Mouse (Mus musculus) bone marrow, adult 2 months (tissue): ENCODE data around the gene Hoxa13.

Experiments
- CTCF ChIP-seq: fragments of 200-500 bp; IDR thresholded peaks from 2 replicates; pipeline ENCODE4 v1.5.1; 2011; ENCODE audit warnings: low read length, control low read depth; ENCODE audit not compliant: control insufficient read depth, insufficient read depth
- POLR2A ChIP-seq: fragments of 200-500 bp; IDR thresholded peaks from 2 replicates; pipeline ENCODE4 v1.6.1; 2011; ENCODE audit warnings: low read depth, mild to moderate bottlenecking, control low read depth, low read length, borderline replicate concordance; ENCODE audit not compliant: control insufficient read depth

GRCm38 (mm10) chr6:52224895-52225611 is 35.6 kb downstream of the Hoxa13 start:
- TF ChIP-seq CTCF: no peak
- TF ChIP-seq POLR2A: no peak
